Mouse (Mus musculus) layer of hippocampus, adult 8-10 months (tissue): Measurements from ENCODE around the gene Vta1. TPM values are rescaled to one million over a fixed set of nuclear protein-coding genes. Genes with fewer than 3 reads are reported as not detected.

Experiments
- total RNA-seq, 4 experiments: library from RNA; stranded (reverse); gene quantifications; 2 replicates each; pipeline ENCODE4 v1.2.4; 2022

Gene Vta1
- total RNA-seq, 4 experiments from 2014 or later = 54.8 to 65.4 (median 58.5) TPM

Other genes starting within 250 kb of the Vta1 start
- gene Adgrg6, start 159.9 kb downstream of the Vta1 start, total RNA-seq = 1 to 10 TPM; 1.0 to 3.8 (median 2.0) TPM
- gene Nmbr, start within 50 bp of the Vta1 start, total RNA-seq = 1 to 10 TPM; 1.9 to 5.0 (median 3.3) TPM
- gene Gje1, start 12.7 kb upstream of the Vta1 start, total RNA-seq = not detected